Mouse (Mus musculus) urinary bladder, postnatal 4 days (tissue): ENCODE results near the gene Olfr1359.
"Not testable (repeated sequence)": the region's sequence is repeated elsewhere in the genome, so short reads cannot be mapped to it uniquely, and the experiment has no call there.

ENCODE experiments used
- DNase-seq, 2 experiments: peaks; one replicate each; pipeline ENCODE4 v3.0.0; 2021 to 2022; ENCODE audit warnings: low spot score in 2 of 2

Gene Olfr1359

DNA sequence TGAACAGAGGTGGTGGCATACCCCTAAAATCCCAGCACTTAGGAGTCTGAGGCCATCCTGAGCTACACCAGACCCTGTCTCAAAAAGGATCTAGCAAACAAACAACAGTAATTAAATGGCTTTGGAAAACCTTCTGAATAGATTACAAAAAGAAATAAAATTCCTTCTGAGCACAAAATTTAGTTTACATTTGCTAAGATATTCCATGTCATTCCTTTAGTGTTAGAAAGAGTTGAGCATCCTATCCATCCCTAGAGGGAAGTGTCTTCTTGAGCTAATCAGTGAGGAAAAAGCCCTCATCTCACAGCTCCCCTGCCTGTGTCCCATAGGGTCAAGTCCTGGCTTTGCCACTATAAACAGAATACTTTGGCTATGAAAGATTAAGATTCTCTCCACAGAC lies at the start of gene Olfr1359:
Gene Olfr1359 (plus strand): TSS at position 301 of the 400 bp plus-strand sequence.
- no peak for DNase-seq

DNA sequence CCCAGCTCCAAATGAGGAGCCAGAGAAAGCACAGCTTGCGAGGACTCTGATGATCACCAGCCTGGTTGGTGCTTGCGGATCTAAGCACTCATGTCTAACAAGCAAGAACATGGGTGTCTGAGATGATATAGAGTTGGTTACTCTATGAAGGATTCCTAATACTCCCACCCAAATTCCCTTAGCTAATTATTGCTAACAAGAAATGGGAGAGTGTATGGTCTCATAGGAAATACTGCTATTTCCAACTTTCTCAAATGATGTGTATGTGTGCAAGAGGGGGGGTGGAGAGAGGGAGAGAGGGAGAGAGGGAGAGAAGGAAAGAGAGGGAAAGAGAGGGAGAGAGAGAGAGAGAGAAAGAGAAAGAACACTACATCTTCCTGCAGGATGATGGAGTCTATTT lies 34.6 kb upstream of the Olfr1359 start, which contains the start of gene Olfr1361:
Gene Olfr1361 (minus strand): TSS at position 101 of the 400 bp plus-strand sequence.
- DNase-seq = no peak

GRCm38 (mm10) chr13:21677305-21677704 lies 20.6 kb upstream of the Olfr1359 start, which contains the start of gene Olfr1360:
TSS of gene Olfr1360 (minus strand) at chr13:21677405.
- DNase-seq = no peak

- DNase-seq = no peak
Observed at GRCm38 (mm10) chr13:21706669-21707068, 8.8 kb downstream of the Olfr1359 start.

- DNase-seq = peak; percentile 79 to 91
Observed at GRCm38 (mm10) chr13:21710031-21710711, 12.3 kb downstream of the Olfr1359 start.

GRCm38 (mm10) chr13:21710821-21711525 lies 13.1 kb downstream of the Olfr1359 start:
- peak; percentile 59 to 68 for DNase-seq

DNA sequence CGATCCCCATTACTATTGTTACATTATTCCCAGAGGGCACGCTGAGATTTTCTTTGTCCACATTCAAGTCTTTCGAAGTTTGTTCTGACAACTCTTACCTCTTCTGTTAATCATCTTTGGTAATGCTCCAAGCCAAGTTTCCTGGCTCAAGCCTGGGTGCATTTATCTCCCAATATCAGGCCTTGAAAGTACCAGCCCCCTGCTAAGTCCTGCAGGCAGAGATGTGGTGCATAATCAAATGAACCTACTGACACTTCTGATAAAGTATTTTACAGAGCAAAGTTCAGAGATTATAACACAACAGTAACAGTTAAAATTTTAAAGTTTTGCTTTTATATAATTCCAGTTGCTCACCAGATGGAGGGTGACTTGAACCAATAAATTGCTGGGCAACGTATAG lies 13.8 kb downstream of the Olfr1359 start:
- DNase-seq = no peak

- DNase-seq = no peak
Observed at GRCm38 (mm10) chr13:21714725-21715124, 16.8 kb downstream of the Olfr1359 start.

GRCm38 (mm10) chr13:21715131-21715863 lies 17.4 kb downstream of the Olfr1359 start:
- DNase-seq = no peak

- DNase-seq = peak; percentile 65 to 69
Observed at GRCm38 (mm10) chr13:21715864-21716539, 18.1 kb downstream of the Olfr1359 start, which contains the start of the genes Hist1h2bl and Hist1h2ai. TSS of gene Hist1h2bl (minus strand) at chr13:21716143. TSS of gene Hist1h2ai (plus strand) at chr13:21716422.

- DNase-seq = not testable (repeated sequence)
Observed at GRCm38 (mm10) chr13:21716540-21717391, 18.9 kb downstream of the Olfr1359 start.

DNA sequence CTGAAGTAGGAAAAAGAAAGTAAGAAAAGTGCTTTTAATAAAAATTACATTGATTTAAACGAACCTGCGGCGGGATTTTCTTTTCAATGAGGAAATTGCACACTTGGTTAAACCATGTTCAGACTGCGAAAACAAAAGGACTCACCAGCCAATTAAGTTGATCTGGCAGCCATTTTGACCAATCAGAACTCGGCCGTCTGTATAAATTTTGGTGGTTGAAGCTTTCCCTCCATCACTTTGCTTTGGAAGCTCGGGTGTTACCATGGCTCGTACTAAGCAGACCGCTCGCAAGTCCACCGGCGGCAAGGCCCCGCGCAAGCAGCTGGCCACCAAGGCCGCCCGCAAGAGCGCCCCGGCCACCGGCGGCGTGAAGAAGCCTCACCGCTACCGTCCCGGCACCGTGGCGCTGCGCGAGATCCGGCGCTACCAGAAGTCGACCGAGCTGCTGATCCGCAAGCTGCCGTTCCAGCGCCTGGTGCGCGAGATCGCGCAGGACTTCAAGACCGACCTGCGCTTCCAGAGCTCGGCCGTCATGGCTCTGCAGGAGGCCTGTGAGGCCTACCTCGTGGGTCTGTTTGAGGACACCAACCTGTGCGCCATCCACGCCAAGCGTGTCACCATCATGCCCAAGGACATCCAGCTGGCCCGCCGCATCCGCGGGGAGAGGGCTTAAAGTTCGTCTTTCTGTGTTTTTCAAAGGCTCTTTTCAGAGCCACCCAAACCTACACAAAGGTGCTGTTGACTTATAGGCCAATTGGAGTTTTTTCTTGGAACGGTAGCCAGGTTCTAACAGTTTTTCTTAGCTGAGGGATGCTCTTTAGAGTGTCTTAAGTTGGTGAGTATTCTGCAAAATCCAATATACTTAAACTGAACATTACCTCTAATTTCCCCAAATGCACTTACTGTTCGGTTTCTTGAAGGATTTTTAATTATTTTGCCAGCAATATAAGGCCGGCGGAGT lies 19.8 kb downstream of the Olfr1359 start, which contains the start of gene Hist1h3h:
Gene Hist1h3h (plus strand): TSS at position 263 of the 961 bp plus-strand sequence.
- peak; percentile 72 to 77 for DNase-seq

DNA sequence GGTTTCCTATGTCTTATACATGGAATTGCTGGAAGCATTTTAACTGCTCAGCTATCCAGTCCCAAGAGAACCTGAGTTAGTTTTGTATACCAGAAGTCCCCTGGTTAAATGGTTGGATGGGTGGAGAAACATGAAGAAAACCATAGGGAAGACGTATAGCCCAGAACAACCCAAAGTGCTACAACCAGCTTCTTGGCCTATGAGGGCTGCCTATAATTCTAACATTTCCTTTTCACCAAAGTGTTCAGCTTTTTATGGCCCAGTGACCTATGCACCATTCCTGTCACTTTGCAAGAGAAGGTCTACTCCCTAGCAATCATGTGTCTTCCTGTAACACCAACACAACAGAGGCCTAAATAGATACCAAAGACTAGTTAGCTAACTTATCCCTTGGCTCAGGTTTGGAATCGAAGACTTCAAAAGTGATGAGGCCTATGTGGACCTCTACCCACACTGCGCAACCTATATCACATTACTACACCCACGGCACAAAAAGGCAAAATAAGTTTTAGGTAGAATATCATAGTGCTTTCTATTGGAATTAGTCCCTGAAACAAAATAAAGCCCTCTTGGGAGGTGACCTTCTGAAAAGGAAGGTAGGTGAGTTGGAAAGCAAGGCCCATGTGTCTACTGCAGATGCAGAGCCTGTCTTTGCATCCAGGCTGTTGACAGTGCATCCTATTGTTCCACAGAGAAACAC lies 20.6 kb downstream of the Olfr1359 start:
- DNase-seq = no peak

DNA sequence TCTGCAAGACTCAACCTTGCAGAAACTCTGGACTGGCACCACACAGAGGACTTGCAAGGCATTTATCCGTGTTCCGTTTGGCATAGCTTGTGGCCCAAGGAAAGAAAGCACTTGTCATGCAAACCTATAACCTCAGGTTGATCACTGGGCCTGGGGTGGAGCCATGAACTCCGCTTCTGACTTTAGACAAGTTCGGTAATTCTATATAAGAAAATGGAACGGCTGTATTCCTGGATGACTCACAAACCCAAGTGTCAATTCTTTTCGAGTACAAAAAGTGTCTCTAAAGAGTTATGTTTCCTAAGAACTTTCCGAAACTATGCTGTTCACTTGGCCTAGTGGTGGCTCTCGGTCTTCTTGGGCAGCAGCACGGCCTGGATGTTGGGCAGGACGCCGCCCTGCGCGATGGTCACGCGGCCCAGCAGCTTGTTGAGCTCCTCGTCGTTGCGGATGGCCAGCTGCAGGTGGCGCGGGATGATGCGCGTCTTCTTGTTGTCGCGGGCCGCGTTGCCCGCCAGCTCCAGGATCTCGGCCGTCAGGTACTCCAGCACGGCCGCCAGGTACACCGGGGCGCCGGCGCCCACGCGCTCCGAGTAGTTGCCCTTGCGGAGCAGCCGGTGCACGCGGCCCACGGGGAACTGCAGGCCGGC lies 23.3 kb downstream of the Olfr1359 start:
- not testable (repeated sequence) for DNase-seq

- DNase-seq = peak in 1 of 2 experiments; percentile 54
Observed at GRCm38 (mm10) chr13:21721757-21722372, 24.0 kb downstream of the Olfr1359 start, which contains the start of gene Hist1h2bm. TSS of gene Hist1h2bm (plus strand) at chr13:21722044.

DNA sequence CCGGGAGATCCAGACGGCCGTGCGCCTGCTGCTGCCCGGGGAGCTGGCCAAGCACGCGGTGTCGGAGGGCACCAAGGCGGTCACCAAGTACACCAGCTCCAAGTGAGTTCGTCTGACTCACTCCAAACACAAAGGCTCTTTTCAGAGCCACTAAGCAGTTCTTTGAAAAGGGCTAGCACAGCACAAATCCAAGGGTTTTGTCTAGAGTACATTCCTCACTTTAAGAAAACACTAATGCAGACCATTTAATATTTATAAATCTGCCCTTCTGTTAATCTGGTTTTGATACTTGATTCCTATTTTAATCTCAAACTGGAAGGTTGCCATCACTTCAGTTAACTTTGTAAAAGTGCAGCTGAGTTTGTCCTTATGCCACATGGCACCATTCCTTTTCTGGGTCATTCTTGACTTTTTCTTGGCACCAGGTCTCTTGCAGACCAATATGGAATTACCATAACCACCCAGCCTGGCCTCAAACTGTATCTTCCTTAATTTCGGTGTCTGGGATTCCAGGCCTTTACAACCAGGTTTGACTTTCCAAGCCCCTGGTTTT lies 24.5 kb downstream of the Olfr1359 start:
- DNase-seq = no peak
